Mouse (Mus musculus) testis, adult 2 months (tissue): ENCODE measurements around the gene Vmn1r111. TPM values are rescaled to one million over a fixed set of nuclear protein-coding genes. Genes with fewer than 3 reads are reported as not detected.
"Not testable (repeated sequence)": the region's sequence is repeated elsewhere in the genome, so short reads cannot be mapped to it uniquely, and the experiment has no call there.

Source experiments
- H3K27ac ChIP-seq: fragments of 200-500 bp; 2 replicates; pipeline ENCODE4 v1.5.1; 2012; ENCODE audit warnings: low read depth, low read length; ENCODE audit not compliant: control insufficient read depth, insufficient read depth
- H3K27me3 ChIP-seq: fragments of 200-500 bp; 2 replicates; pipeline ENCODE4 v1.6.1; 2012; ENCODE audit warnings: mild to moderate bottlenecking, low read length, moderate library complexity; ENCODE audit not compliant: control insufficient read depth, insufficient read depth
- H3K36me3 ChIP-seq: fragments of 200-500 bp; 2 replicates; pipeline ENCODE4 v1.6.1; 2012; ENCODE audit warnings: mild to moderate bottlenecking, low read length; ENCODE audit not compliant: control insufficient read depth, insufficient read depth
- H3K4me1 ChIP-seq: fragments of 200-500 bp; 2 replicates; pipeline ENCODE4 v1.6.1; 2012; ENCODE audit warnings: low read length; ENCODE audit not compliant: control insufficient read depth, insufficient read depth
- H3K4me3 ChIP-seq: fragments of 200-500 bp; 2 replicates; pipeline ENCODE4 v1.5.1; 2012; ENCODE audit warnings: low read depth, mild to moderate bottlenecking, low read length, moderate library complexity, mixed read lengths; ENCODE audit not compliant: control insufficient read depth
- polyA plus RNA-seq: library from polyadenylated mRNA; depleted of rRNA; stranded (reverse); fragments of >200 nt; gene quantifications from 2 replicates; pipeline ENCODE4 v1.2.3, GENCODE M21; 2012; rRNA removed

The Vmn1r111 gene
- not detected in 2 replicates for polyA plus RNA-seq

DNA sequence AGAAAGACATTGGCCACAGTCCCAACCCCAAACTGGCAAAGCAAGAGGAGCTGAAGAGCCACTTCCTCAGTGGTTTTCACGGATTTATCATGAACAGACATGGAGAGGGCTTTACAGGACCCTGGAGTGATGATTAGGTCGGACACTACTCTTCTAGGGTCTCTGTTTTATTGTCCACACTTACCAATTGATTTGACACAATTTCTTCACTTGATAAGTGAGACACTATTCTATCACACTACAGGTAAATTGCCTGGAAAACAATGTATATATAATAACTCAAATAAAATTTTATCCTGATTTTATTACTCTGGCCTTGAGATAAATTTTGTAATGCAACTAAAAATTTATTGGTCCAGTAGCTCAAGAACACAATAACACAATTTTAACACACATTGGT lies at the start of gene Vmn1r111:
Gene Vmn1r111, minus strand, starts transcription at position 101 of the 400 bp plus-strand sequence.
- H3K4me1 ChIP-seq, H3K27ac ChIP-seq, H3K36me3 ChIP-seq, H3K27me3 ChIP-seq, H3K4me3 ChIP-seq: not testable (repeated sequence)

DNA sequence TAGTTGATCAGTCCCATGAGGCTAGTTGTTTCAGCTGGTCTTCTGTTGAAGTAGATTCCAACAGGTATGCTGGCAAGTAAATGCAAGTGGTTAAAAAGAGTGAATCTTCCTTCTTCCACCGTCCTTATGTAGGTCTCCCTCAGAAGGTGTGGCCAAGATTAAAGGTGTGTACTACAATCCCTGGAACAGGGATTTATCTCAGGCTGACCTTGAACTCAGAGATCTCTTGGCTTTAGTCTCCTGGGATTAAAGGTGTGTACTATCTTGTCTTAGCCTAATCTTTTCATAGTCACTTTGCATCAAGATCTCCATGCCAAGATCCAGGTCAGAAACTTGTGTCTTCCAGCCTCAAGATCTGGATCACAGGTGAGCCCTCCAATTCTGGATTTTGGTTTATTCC lies 27.5 kb upstream of the Vmn1r111 start, which contains the start of gene Gm10668:
Gene Gm10668, minus strand, starts transcription at position 101 of the 400 bp plus-strand sequence.
- not testable (repeated sequence) for H3K4me3 ChIP-seq, H3K27ac ChIP-seq

DNA sequence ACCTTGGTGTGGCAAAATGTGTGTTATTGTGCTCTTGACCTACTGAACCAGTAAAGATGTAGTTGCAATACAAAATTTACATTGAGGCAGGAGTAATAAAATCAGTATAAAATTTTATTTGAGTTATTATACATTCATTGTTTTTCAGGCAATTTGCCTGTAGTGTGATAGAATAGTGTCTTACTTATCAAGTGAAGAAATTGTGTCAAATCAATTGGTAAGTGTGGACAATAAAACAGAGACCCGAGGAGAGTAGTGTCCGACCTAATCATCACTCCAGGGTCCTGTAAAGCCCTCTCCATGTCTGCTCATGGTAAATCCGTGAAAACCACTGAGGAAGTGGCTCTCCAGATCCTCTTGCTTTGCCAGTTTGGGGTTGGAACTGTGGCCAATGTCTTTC lies 34.4 kb downstream of the Vmn1r111 start, which contains the start of gene Vmn1r107:
Gene Vmn1r107, plus strand, starts transcription at position 301 of the 400 bp plus-strand sequence.
- not testable (repeated sequence) for H3K27ac ChIP-seq, H3K4me3 ChIP-seq, H3K36me3 ChIP-seq, H3K4me1 ChIP-seq, H3K27me3 ChIP-seq

More for the DNA sequence above, 27.5 kb upstream of the Vmn1r111 start, which contains the start of gene Gm10668:
- H3K27me3 ChIP-seq, H3K4me1 ChIP-seq, H3K36me3 ChIP-seq: not testable (repeated sequence)

Other genes with a start within 250 kb of the Vmn1r111 start
- gene Gm10670, start 228.3 kb downstream of the Vmn1r111 start, polyA plus RNA-seq: not detected in 2 replicates
- not detected in 2 replicates for gene Vmn1r103, start 192.7 kb downstream of the Vmn1r111 start, polyA plus RNA-seq
- not detected in 2 replicates for gene Vmn1r104, start 169.4 kb downstream of the Vmn1r111 start, polyA plus RNA-seq
- not detected in 2 replicates for gene Gm5726, start 157.5 kb downstream of the Vmn1r111 start, polyA plus RNA-seq
- not detected in 2 replicates for gene Gm4141, start 127.0 kb downstream of the Vmn1r111 start, polyA plus RNA-seq
- 0.48 and 0.54 TPM in 2 replicates for gene Gm4513, start 104.2 kb downstream of the Vmn1r111 start, polyA plus RNA-seq
- gene Vmn1r107, start 34.3 kb downstream of the Vmn1r111 start, polyA plus RNA-seq: not detected in 2 replicates
- gene Gm10668, start 27.4 kb upstream of the Vmn1r111 start, polyA plus RNA-seq: not detected in 2 replicates
- gene Vmn1r112, start 68.0 kb upstream of the Vmn1r111 start, polyA plus RNA-seq: not detected in 2 replicates
- not detected in 2 replicates for gene Vmn1r113, start 84.1 kb upstream of the Vmn1r111 start, polyA plus RNA-seq
- not detected in 2 replicates for gene Vmn1r114, start 109.0 kb upstream of the Vmn1r111 start, polyA plus RNA-seq
- not detected in 2 replicates for gene Vmn1r115, start 141.8 kb upstream of the Vmn1r111 start, polyA plus RNA-seq
- gene Vmn1r116, start 169.0 kb upstream of the Vmn1r111 start, polyA plus RNA-seq: not detected in 2 replicates
- gene Vmn1r117, start 180.9 kb upstream of the Vmn1r111 start, polyA plus RNA-seq: not detected in 2 replicates
- gene Vmn1r118, start 209.1 kb upstream of the Vmn1r111 start, polyA plus RNA-seq: not detected in 2 replicates